Comparison of ENCODE assay signal across 9 mouse cellular contexts in genomic region chr5:31576539-31576975, GRCm38 (mm10). TPM values are rescaled to one million over a fixed set of nuclear protein-coding genes. Genes with fewer than 3 reads are reported as not detected.
A peak's percentile ranks its signal among the peaks of the same experiment; 100 is the strongest.
DNase-seq lines count a peak whose midpoint lies in the region; ATAC-seq lines count a peak whose summit lies in the region.
"Had no signal": no experiment of that assay in that cellular context is flagged by ENCODE, and none has a peak within 500 bp of the region (broad histone marks: within the 10 kb centered on the region; RNA-seq: fewer than 3 reads in every experiment).

No protein-coding gene starts in this region.

- WGBS in hindbrain, embryonic 15.5 days = 48% methylated on average over 7 of the region's 7 CpGs
- 49% methylated on average over 5 of the region's 7 CpGs for WGBS in hindbrain, embryonic 13.5 days

- ATAC-seq in hindbrain, embryonic 15.5 days (ENCODE audit: low FRiP score, low read depth) = peak; percentile 30; the same call in 1 of the 2 replicates
- no peak for ATAC-seq in hindbrain, embryonic 13.5 days (ENCODE audit: low FRiP score)
- ATAC-seq: liver, embryonic 12.5 days had no signal

- intact Hi-C loops in left cerebral cortex, postnatal 36 days (cut with DNase I) = loop anchor here (10.0 kb wide), 1 partner anchor 408 kb away; no protein-coding TSS in a partner anchor

- H3K27ac ChIP-seq in hindbrain, embryonic 15.5 days (replicated peaks) = no peak overlapping the region
- H3K27ac ChIP-seq in hindbrain, embryonic 13.5 days = no peak overlapping the region
- H3K27ac ChIP-seq: liver, embryonic 12.5 days had no signal

- H3K4me1 ChIP-seq in hindbrain, embryonic 15.5 days (replicated peaks) = no peaks in the 10 kb centered on the region
- 0 out of 2 replicates have a peak, but pooled peaks cover 2% of the 10 kb centered on the region for H3K4me1 ChIP-seq in hindbrain, embryonic 13.5 days (replicated peaks)

- H3K36me3 ChIP-seq in hindbrain, embryonic 15.5 days = no peaks in the 10 kb centered on the region
- H3K36me3 ChIP-seq in hindbrain, embryonic 13.5 days = no peaks in the 10 kb centered on the region
- H3K36me3 ChIP-seq: liver, embryonic 12.5 days had no signal

- no peak overlapping the region for H3K4me2 ChIP-seq in hindbrain, embryonic 15.5 days
- H3K4me2 ChIP-seq in hindbrain, embryonic 13.5 days = no peak overlapping the region
- H3K4me2 ChIP-seq: liver, embryonic 12.5 days had no signal

- no peaks in the 10 kb centered on the region for H3K27me3 ChIP-seq in hindbrain, embryonic 15.5 days
- H3K27me3 ChIP-seq in hindbrain, embryonic 13.5 days = no peaks in the 10 kb centered on the region

- H3K4me3 ChIP-seq in hindbrain, embryonic 15.5 days = no peak overlapping the region
- no peak overlapping the region for H3K4me3 ChIP-seq in hindbrain, embryonic 13.5 days
- H3K4me3 ChIP-seq: liver, embryonic 12.5 days had no signal

- peak; percentile 86 for DNase-seq in CD4-positive helper T cell, adult 2 months (ENCODE audit: low read depth, low spot score)
- peak; percentile 45 for DNase-seq in c-Kit-positive CD71-negative TER-119-negative erythroid progenitor cells, embryonic 14.5 days (ENCODE audit: low read depth)
- DNase-seq in left cerebral cortex, postnatal 36 days (ENCODE audit: low spot score in 2 of 2) = peak; percentile 56 to 76
- no peak for DNase-seq in thymus, postnatal 25 days
- no peak for DNase-seq in thymus, postnatal 4 days
- DNase-seq in gastrocnemius, postnatal 10 days = no peak

- no peaks in the 10 kb centered on the region for H3K9me3 ChIP-seq in hindbrain, embryonic 15.5 days
- H3K9me3 ChIP-seq in hindbrain, embryonic 13.5 days = no peaks in the 10 kb centered on the region
- H3K9me3 ChIP-seq: liver, embryonic 12.5 days had no signal

- no peak overlapping the region for H3K9ac ChIP-seq in hindbrain, embryonic 15.5 days
- H3K9ac ChIP-seq in hindbrain, embryonic 13.5 days = no peak overlapping the region
- H3K9ac ChIP-seq: liver, embryonic 12.5 days had no signal

RNA-seq across cellular contexts. Expression of gene Mrpl33, which starts 20.2 kb away (rescaled TPM):
- polyA plus RNA-seq in hindbrain, embryonic 15.5 days (2015; fragmentation: Nextera tagmentation; extraction: Ambion mirVana) = 213 and 230 TPM in 2 replicates
- polyA plus RNA-seq in hindbrain, embryonic 13.5 days (2015; fragmentation: Nextera tagmentation; extraction: Ambion mirVana) = 183 and 197 TPM in 2 replicates
- total RNA-seq in left cerebral cortex, postnatal 36 days (2021) = 10 to 100 TPM; 82.6 to 94.8 TPM
- total RNA-seq in gastrocnemius, postnatal 10 days (2021) = 100 to 1,000 TPM; 259 to 272 TPM

RNA-seq across cellular contexts. Expression of gene Supt7l, which starts 49.0 kb away (rescaled TPM):
- 24.4 and 25.9 TPM in 2 replicates for polyA plus RNA-seq in hindbrain, embryonic 15.5 days (2015; fragmentation: Nextera tagmentation; extraction: Ambion mirVana)
- polyA plus RNA-seq in hindbrain, embryonic 13.5 days (2015; fragmentation: Nextera tagmentation; extraction: Ambion mirVana) = 26.3 and 28.8 TPM in 2 replicates
- total RNA-seq in left cerebral cortex, postnatal 36 days (2021) = 10 to 100 TPM; 17.7 to 17.9 TPM
- 10 to 100 TPM; 10.7 to 11.9 TPM for total RNA-seq in gastrocnemius, postnatal 10 days (2021)

RNA-seq across cellular contexts. Expression of gene Slc4a1ap, which starts 49.8 kb away (rescaled TPM):
- polyA plus RNA-seq in hindbrain, embryonic 15.5 days (2015; fragmentation: Nextera tagmentation; extraction: Ambion mirVana) = 31.8 and 32.0 TPM in 2 replicates
- polyA plus RNA-seq in hindbrain, embryonic 13.5 days (2015; fragmentation: Nextera tagmentation; extraction: Ambion mirVana) = 35.6 and 42.4 TPM in 2 replicates
- total RNA-seq in left cerebral cortex, postnatal 36 days (2021) = 10 to 100 TPM; 47.6 to 55.1 TPM
- 10 to 100 TPM; 21.7 to 22.3 TPM for total RNA-seq in gastrocnemius, postnatal 10 days (2021)

Comparison
In these comparisons a context has a peak if more than half of its experiments do, and no peak if none do; other contexts are left out.
1. DNase-seq: peak in CD4-positive helper T cell, adult 2 months (single experiment), c-Kit-positive CD71-negative TER-119-negative erythroid progenitor cells, embryonic 14.5 days (single experiment) and left cerebral cortex, postnatal 36 days (2 of 2); none in thymus, postnatal 25 days (single experiment), thymus, postnatal 4 days (single experiment) and gastrocnemius, postnatal 10 days (single experiment).